Mouse (Mus musculus): Measurements from ENCODE around the gene Gkn3. TPM values are rescaled to one million over a fixed set of nuclear protein-coding genes. Genes with fewer than 3 reads are reported as not detected.

Gkn3 gene
- not detected for total RNA-seq (2023)

GRCm38 (mm10) chr6:87388877-87389276 is at the start of gene Gkn3:
TSS of gene Gkn3 (minus strand) at chr6:87388935.

GRCm38 (mm10) chr6:87428487-87429044 is 39.8 kb upstream of the Gkn3 start, which contains the start of gene Bmp10:
TSS of gene Bmp10 (plus strand) at chr6:87428994.

GRCm38 (mm10) chr6:87373057-87373456 is 15.7 kb downstream of the Gkn3 start, which contains the start of gene Gkn2:
TSS of gene Gkn2 (plus strand) at chr6:87373357.

GRCm38 (mm10) chr6:87350829-87351228 is 37.9 kb downstream of the Gkn3 start, which contains the start of gene Gkn1:
TSS of gene Gkn1 (minus strand) at chr6:87350942.

GRCm38 (mm10) chr6:87335091-87335934 is 53.4 kb downstream of the Gkn3 start, which contains the start of gene Antxr1:
TSS of gene Antxr1 (minus strand) at chr6:87335821.

Other genes starting within 250 kb of the Gkn3 start
- 1 to 10 TPM in 1 of 2 experiments, under 1 TPM in 1; 0.58 to 1.1 TPM for gene Antxr1, start 53.1 kb downstream of the Gkn3 start, total RNA-seq (2023)
- not detected for gene Gkn1, start 38.0 kb downstream of the Gkn3 start, total RNA-seq (2023)
- not detected for gene Gkn2, start 15.6 kb downstream of the Gkn3 start, total RNA-seq (2023)
- not detected for gene Bmp10, start 40.1 kb upstream of the Gkn3 start, total RNA-seq (2023)
- 100 to 1,000 TPM in 1 of 2 experiments, 10 to 100 TPM in 1; 98.7 to 101 TPM for gene Arhgap25, start 144.3 kb upstream of the Gkn3 start, total RNA-seq (2023)
- gene Prokr1, start 201.8 kb upstream of the Gkn3 start, total RNA-seq (2023): 1 to 10 TPM; 1.3 to 1.8 TPM

All from monocyte, adult 59 days (primary cell).